ENCODE assay signal across 17 mouse cellular contexts in the genomic region with DNA sequence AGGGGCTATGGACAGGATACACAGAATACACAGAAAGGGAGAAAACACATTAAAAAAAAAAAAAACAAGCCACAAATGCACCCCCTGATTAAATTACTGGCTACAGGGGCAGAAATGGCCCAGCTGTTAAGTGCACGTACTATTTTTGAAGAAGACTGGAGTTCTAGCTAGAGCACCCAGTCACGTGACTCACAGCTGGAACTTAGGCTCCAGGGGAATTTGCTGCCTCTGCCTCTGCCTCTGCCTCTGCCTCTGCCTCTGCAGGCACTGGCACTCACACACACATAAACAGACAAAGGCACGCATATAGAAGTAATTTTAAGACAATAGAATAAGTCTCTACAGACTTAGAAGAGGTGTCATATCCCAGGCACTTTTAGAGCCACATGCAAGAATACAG.
DNase-seq lines count a peak whose midpoint lies in the region; ATAC-seq lines count a peak whose summit lies in the region.
"Had no signal": no experiment of that assay in that cellular context is flagged by ENCODE, and none has a peak within 500 bp of the region (broad histone marks: within the 10 kb centered on the region; RNA-seq: fewer than 3 reads in every experiment).

No protein-coding gene starts in this region.

- DNase-seq in hindbrain, embryonic 10.5 days (ENCODE audit: low spot score) = no peak
- peak; percentile 26 for DNase-seq in lung, postnatal 36 days
- DNase-seq in lung, postnatal 4 days = no peak
- DNase-seq in hindbrain, embryonic 14.5 days (ENCODE audit: low spot score) = no peak
- DNase-seq in natural killer cell, adult 2 months (ENCODE audit: low spot score in 2 of 2) = no peak
- DNase-seq: adrenal gland, adult 2 months; cerebellum, adult 8-10 months; gastrocnemius, postnatal 10 days; heart, adult 11 months; lung, embryonic 14.5 days had no signal

- no peak overlapping the region for H3K4me2 ChIP-seq in hindbrain, embryonic 12.5 days (replicated peaks)
- H3K4me2 ChIP-seq in hindbrain, embryonic 14.5 days (replicated peaks) = no peak overlapping the region
- H3K4me2 ChIP-seq in neural tube, embryonic 14.5 days (ENCODE audit: low read depth, low read length) = 0 out of 2 replicates have a peak overlapping the region, but pooled peaks have one; percentile 7
- H3K4me2 ChIP-seq: heart, embryonic 13.5 days; limb, embryonic 12.5 days; liver, embryonic 12.5 days; lung, embryonic 14.5 days; midbrain, embryonic 12.5 days had no signal

- H3K27ac ChIP-seq in hindbrain, embryonic 12.5 days = 0 out of 2 replicates have a peak overlapping the region, but pooled peaks have one; percentile 42
- H3K27ac ChIP-seq in hindbrain, embryonic 10.5 days = no peak overlapping the region
- peak overlapping the region; percentile 43; the same call in 1 of the 2 replicates for H3K27ac ChIP-seq in hindbrain, embryonic 14.5 days
- 0 out of 2 replicates have a peak overlapping the region, but pooled peaks have one; percentile 2 for H3K27ac ChIP-seq in neural tube, embryonic 14.5 days (ENCODE audit: low read depth, low read length)
- H3K27ac ChIP-seq: embryonic facial prominence, embryonic 10.5 days; heart, embryonic 13.5 days; limb, embryonic 12.5 days; liver, embryonic 12.5 days; midbrain, embryonic 12.5 days had no signal

- H3K4me3 ChIP-seq in hindbrain, embryonic 12.5 days = no peak overlapping the region
- H3K4me3 ChIP-seq in hindbrain, embryonic 10.5 days = no peak overlapping the region
- H3K4me3 ChIP-seq in hindbrain, embryonic 14.5 days (replicated peaks; ENCODE audit: low read length) = no peak overlapping the region
- no peak overlapping the region for H3K4me3 ChIP-seq in neural tube, embryonic 14.5 days (ENCODE audit: low read depth, low read length)
- H3K4me3 ChIP-seq: embryonic facial prominence, embryonic 10.5 days; heart, embryonic 13.5 days; limb, embryonic 12.5 days; liver, embryonic 12.5 days; midbrain, embryonic 12.5 days had no signal

- no peaks in the 10 kb centered on the region for H3K36me3 ChIP-seq in hindbrain, embryonic 12.5 days
- H3K36me3 ChIP-seq in hindbrain, embryonic 10.5 days = no peaks in the 10 kb centered on the region
- H3K36me3 ChIP-seq in hindbrain, embryonic 14.5 days (replicated peaks; ENCODE audit: control insufficient read depth, insufficient read depth) = no peaks in the 10 kb centered on the region
- H3K36me3 ChIP-seq in neural tube, embryonic 14.5 days (ENCODE audit: control insufficient read depth, insufficient read depth, low read length) = no peaks in the 10 kb centered on the region
- H3K36me3 ChIP-seq: embryonic facial prominence, embryonic 10.5 days; heart, embryonic 13.5 days; liver, embryonic 12.5 days; midbrain, embryonic 12.5 days had no signal

- peaks cover 4% of the 10 kb centered on the region; the same call in 1 of the 2 replicates for H3K27me3 ChIP-seq in hindbrain, embryonic 12.5 days
- peaks cover 5% of the 10 kb centered on the region; the same call in 1 of the 2 replicates for H3K27me3 ChIP-seq in hindbrain, embryonic 10.5 days (ENCODE audit: insufficient read depth, poor library complexity, severe bottlenecking)
- H3K27me3 ChIP-seq in hindbrain, embryonic 14.5 days (ENCODE audit: control insufficient read depth, insufficient read depth, low read length) = no peaks in the 10 kb centered on the region
- no peaks in the 10 kb centered on the region for H3K27me3 ChIP-seq in neural tube, embryonic 14.5 days (ENCODE audit: control insufficient read depth, insufficient read depth, low read length)
- H3K27me3 ChIP-seq: limb, embryonic 12.5 days; liver, embryonic 12.5 days had no signal

- peaks cover 15% of the 10 kb centered on the region for H3K4me1 ChIP-seq in hindbrain, embryonic 12.5 days
- H3K4me1 ChIP-seq in hindbrain, embryonic 10.5 days (replicated peaks) = peaks cover 37% of the 10 kb centered on the region
- peaks cover 14% of the 10 kb centered on the region; the same call in 1 of the 2 replicates for H3K4me1 ChIP-seq in hindbrain, embryonic 14.5 days (replicated peaks; ENCODE audit: control insufficient read depth, insufficient read depth, low read length)
- 0 out of 2 replicates have a peak, but pooled peaks cover 11% of the 10 kb centered on the region for H3K4me1 ChIP-seq in neural tube, embryonic 14.5 days (ENCODE audit: control insufficient read depth, insufficient read depth, low read length)
- H3K4me1 ChIP-seq: embryonic facial prominence, embryonic 10.5 days; heart, embryonic 13.5 days; liver, embryonic 12.5 days had no signal

- no peak overlapping the region for H3K9ac ChIP-seq in hindbrain, embryonic 12.5 days
- no peak overlapping the region for H3K9ac ChIP-seq in hindbrain, embryonic 14.5 days
- no peak overlapping the region for H3K9ac ChIP-seq in neural tube, embryonic 14.5 days (replicated peaks; ENCODE audit: low read depth, low read length)
- H3K9ac ChIP-seq: heart, embryonic 13.5 days; limb, embryonic 12.5 days; liver, embryonic 12.5 days; lung, embryonic 14.5 days; midbrain, embryonic 12.5 days had no signal

- no peaks in the 10 kb centered on the region for H3K9me3 ChIP-seq in hindbrain, embryonic 12.5 days (replicated peaks)
- H3K9me3 ChIP-seq in hindbrain, embryonic 10.5 days = no peaks in the 10 kb centered on the region
- H3K9me3 ChIP-seq in hindbrain, embryonic 14.5 days (ENCODE audit: control insufficient read depth, low read length) = no peaks in the 10 kb centered on the region
- H3K9me3 ChIP-seq in neural tube, embryonic 14.5 days (ENCODE audit: control insufficient read depth, low read length) = no peaks in the 10 kb centered on the region
- H3K9me3 ChIP-seq: embryonic facial prominence, embryonic 10.5 days; heart, embryonic 13.5 days; limb, embryonic 12.5 days; liver, embryonic 12.5 days; midbrain, embryonic 12.5 days had no signal

- 85% methylated on average over 3 of the region's 3 CpGs for WGBS in hindbrain, embryonic 12.5 days
- 87% methylated on average over 3 of the region's 3 CpGs for WGBS in hindbrain, embryonic 10.5 days
- 60% methylated on average over 3 of the region's 3 CpGs for WGBS in hindbrain, embryonic 14.5 days
- 56% methylated on average over 3 of the region's 3 CpGs for WGBS in neural tube, embryonic 14.5 days

- no peak for ATAC-seq in hindbrain, embryonic 12.5 days (ENCODE audit: low FRiP score)
- ATAC-seq in hindbrain, embryonic 14.5 days (ENCODE audit: low FRiP score) = no peak
- ATAC-seq in neural tube, embryonic 14.5 days (ENCODE audit: low read depth) = no peak
- ATAC-seq: liver, embryonic 12.5 days had no signal
